8 mouse cellular contexts compared by ENCODE assay signal in the genomic region with DNA sequence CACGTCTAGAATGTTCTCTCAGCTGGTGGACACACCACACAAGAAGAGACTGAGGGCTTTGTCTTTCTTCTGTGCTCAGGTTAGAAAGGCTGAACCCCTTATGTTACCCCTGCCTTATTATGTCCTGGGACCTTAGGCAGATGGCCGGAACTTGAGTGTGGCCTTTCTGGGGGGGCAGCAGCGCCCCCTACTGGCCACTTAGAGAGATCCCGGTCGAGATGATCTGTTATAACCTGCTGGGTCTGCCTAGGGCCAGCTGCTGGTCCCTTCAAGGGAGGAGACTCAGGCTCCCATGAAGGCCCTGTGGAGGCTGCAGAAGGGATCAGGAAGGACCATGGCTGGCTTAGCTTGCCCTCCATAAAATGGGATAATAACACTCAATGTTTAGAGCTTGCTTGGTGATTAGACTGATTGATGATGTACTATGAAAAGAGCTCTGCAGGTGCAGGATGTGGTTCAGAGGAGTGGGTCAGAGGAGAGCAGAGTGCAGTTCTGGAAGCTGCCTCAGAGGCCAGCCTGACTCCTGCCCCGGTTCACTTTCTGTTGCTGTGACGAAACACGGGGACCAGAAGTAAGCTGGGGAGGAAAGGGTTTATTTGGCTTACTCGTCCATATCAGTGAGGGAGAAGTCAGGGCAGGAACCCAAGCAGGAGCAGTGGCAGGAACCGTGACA. TPM values are rescaled to one million over a fixed set of nuclear protein-coding genes. Genes with fewer than 3 reads are reported as not detected.
A peak's percentile ranks its signal among the peaks of the same experiment; 100 is the strongest.
DNase-seq lines count a peak whose midpoint lies in the region; ATAC-seq lines count a peak whose summit lies in the region.

No protein-coding gene starts in this region.

- no peak overlapping the region for H3K4me3 ChIP-seq in midbrain, embryonic 11.5 days (ENCODE audit: low read depth, low read length)
- no peak overlapping the region for H3K4me3 ChIP-seq in midbrain, embryonic 15.5 days

- H3K9me3 ChIP-seq in midbrain, embryonic 11.5 days (ENCODE audit: control insufficient read depth, low read length), result no peaks in the 10 kb centered on the region
- no peaks in the 10 kb centered on the region for H3K9me3 ChIP-seq in midbrain, embryonic 15.5 days

- H3K4me1 ChIP-seq in midbrain, embryonic 11.5 days (ENCODE audit: control insufficient read depth, insufficient read depth, low read length), result no peaks in the 10 kb centered on the region
- peaks cover 5% of the 10 kb centered on the region; the same call in 1 of the 2 replicates for H3K4me1 ChIP-seq in midbrain, embryonic 15.5 days

- no peak overlapping the region for H3K27ac ChIP-seq in midbrain, embryonic 11.5 days (ENCODE audit: low read depth, low read length)
- H3K27ac ChIP-seq in midbrain, embryonic 15.5 days, result no peak overlapping the region

- no peaks in the 10 kb centered on the region for H3K36me3 ChIP-seq in midbrain, embryonic 11.5 days (ENCODE audit: control insufficient read depth, insufficient read depth, low read length)
- H3K36me3 ChIP-seq in midbrain, embryonic 15.5 days (replicated peaks), result no peaks in the 10 kb centered on the region

- H3K27me3 ChIP-seq in midbrain, embryonic 11.5 days (ENCODE audit: control insufficient read depth, insufficient read depth, low read length), result no peaks in the 10 kb centered on the region
- no peaks in the 10 kb centered on the region for H3K27me3 ChIP-seq in midbrain, embryonic 15.5 days (replicated peaks)

- no peak overlapping the region for H3K9ac ChIP-seq in midbrain, embryonic 11.5 days (ENCODE audit: low read length)
- H3K9ac ChIP-seq in midbrain, embryonic 15.5 days, result no peak overlapping the region

- WGBS in midbrain, embryonic 11.5 days, result 38% methylated on average over 10 of the region's 10 CpGs
- 41% methylated on average over 10 of the region's 10 CpGs for WGBS in midbrain, embryonic 15.5 days

- no peak overlapping the region for H3K4me2 ChIP-seq in midbrain, embryonic 11.5 days
- no peak overlapping the region for H3K4me2 ChIP-seq in midbrain, embryonic 15.5 days

- no peak for DNase-seq in cerebellum, postnatal 4 days (ENCODE audit: low spot score in 2 of 2)
- DNase-seq in midbrain, embryonic 11.5 days (ENCODE audit: low spot score, missing footprints), result peak; percentile 94
- DNase-seq in cerebellum, adult 11 months, result peak; percentile 47
- peak; percentile 48 for DNase-seq in heart, postnatal 4 days
- DNase-seq in right cerebral cortex, postnatal 14 days, result no peak

- peak; percentile 53; the same call in 1 of the 2 replicates for ATAC-seq in cerebellum, adult (ENCODE audit: insufficient number of reproducible peaks, low FRiP score, low TSS enrichment)
- ATAC-seq in midbrain, embryonic 11.5 days (ENCODE audit: low FRiP score), result no peak
- no peak for ATAC-seq in midbrain, embryonic 15.5 days (replicated peaks)
- peak; percentile 58 for ATAC-seq in neutrophil, adult 5-6 weeks (ENCODE audit: extremely low read depth, insufficient number of reproducible peaks, low FRiP score, poor library complexity, severe bottlenecking)

RNA-seq across cellular contexts. Expression of a gene that starts 15.6 kb away (rescaled TPM):
- 0.12 TPM in 1 of 2 replicates, not detected in the other for polyA plus RNA-seq in midbrain, embryonic 11.5 days (2014; fragmentation: Nextera tagmentation; extraction: Ambion mirVana)
- 0.44 and 1.1 TPM in 2 replicates for polyA plus RNA-seq in midbrain, embryonic 15.5 days (2015; fragmentation: Nextera tagmentation; extraction: Ambion mirVana)
- under 1 TPM; 0.45 to 0.69 TPM for total RNA-seq in heart, postnatal 4 days (2021)
- total RNA-seq in neutrophil, adult 5-6 weeks (2017), result 2.6 and 2.7 TPM in 2 replicates

RNA-seq across cellular contexts. Expression of a gene that starts 50.7 kb away (rescaled TPM):
- 0.78 and 1.0 TPM in 2 replicates for polyA plus RNA-seq in midbrain, embryonic 11.5 days (2014; fragmentation: Nextera tagmentation; extraction: Ambion mirVana)
- 2.1 and 2.3 TPM in 2 replicates for polyA plus RNA-seq in midbrain, embryonic 15.5 days (2015; fragmentation: Nextera tagmentation; extraction: Ambion mirVana)
- total RNA-seq in heart, postnatal 4 days (2021), result 10 to 100 TPM; 26.0 to 30.1 TPM
- 7.0 and 7.4 TPM in 2 replicates for total RNA-seq in neutrophil, adult 5-6 weeks (2017)

Comparison
In these comparisons a context has a peak if more than half of its experiments do, and no peak if none do; other contexts are left out.
1. DNase-seq: peak in midbrain, embryonic 11.5 days (single experiment), cerebellum, adult 11 months (single experiment) and heart, postnatal 4 days (single experiment); none in cerebellum, postnatal 4 days (0 of 2) and right cerebral cortex, postnatal 14 days (single experiment).
2. ATAC-seq: peak in cerebellum, adult (single experiment) and neutrophil, adult 5-6 weeks (single experiment); none in midbrain, embryonic 11.5 days (single experiment) and midbrain, embryonic 15.5 days (single experiment).